Mouse (Mus musculus) frontal cortex, adult (tissue): Measurements from ENCODE around the gene Poln.

ENCODE experiments used
- ATAC-seq: cut with Nextera tagmentation; 2 replicates; pipeline ENCODE4 v1.9.2; 2017; ENCODE audit warnings: mild to moderate bottlenecking, moderate library complexity, mixed read lengths; ENCODE audit not compliant: low TSS enrichment

The Poln gene

GRCm38 (mm10) chr5:33994671-33995625 lies 174.3 kb downstream of the Poln start:
- ATAC-seq = 0 out of 2 replicates have a peak, but pooled peaks have one; percentile 13

GRCm38 (mm10) chr5:33983309-33984121 lies 185.7 kb downstream of the Poln start, which contains the start of gene Gm1673:
Gene Gm1673, plus strand, starts transcription at chr5:33983433.
- peak; percentile 86 for ATAC-seq

- peak; percentile 38 for ATAC-seq
These were observed 186.5 kb downstream of the Poln start for GRCm38 (mm10) chr5:33982731-33983259.

GRCm38 (mm10) chr5:33976267-33976666 lies 193.0 kb downstream of the Poln start:
- ATAC-seq = no peak

- no peak for ATAC-seq
These were observed 194.5 kb downstream of the Poln start for GRCm38 (mm10) chr5:33974736-33975135.

- ATAC-seq = no peak
These were observed 209.9 kb downstream of the Poln start for GRCm38 (mm10) chr5:33959382-33959781.
